Mouse (Mus musculus): ENCODE results near the gene Art3. TPM values are rescaled to one million over a fixed set of nuclear protein-coding genes. Genes with fewer than 3 reads are reported as not detected.

Gene Art3
- total and polyA plus RNA-seq, 2 experiments from 2014 or later: 4.1 to 10.2 TPM

DNA sequence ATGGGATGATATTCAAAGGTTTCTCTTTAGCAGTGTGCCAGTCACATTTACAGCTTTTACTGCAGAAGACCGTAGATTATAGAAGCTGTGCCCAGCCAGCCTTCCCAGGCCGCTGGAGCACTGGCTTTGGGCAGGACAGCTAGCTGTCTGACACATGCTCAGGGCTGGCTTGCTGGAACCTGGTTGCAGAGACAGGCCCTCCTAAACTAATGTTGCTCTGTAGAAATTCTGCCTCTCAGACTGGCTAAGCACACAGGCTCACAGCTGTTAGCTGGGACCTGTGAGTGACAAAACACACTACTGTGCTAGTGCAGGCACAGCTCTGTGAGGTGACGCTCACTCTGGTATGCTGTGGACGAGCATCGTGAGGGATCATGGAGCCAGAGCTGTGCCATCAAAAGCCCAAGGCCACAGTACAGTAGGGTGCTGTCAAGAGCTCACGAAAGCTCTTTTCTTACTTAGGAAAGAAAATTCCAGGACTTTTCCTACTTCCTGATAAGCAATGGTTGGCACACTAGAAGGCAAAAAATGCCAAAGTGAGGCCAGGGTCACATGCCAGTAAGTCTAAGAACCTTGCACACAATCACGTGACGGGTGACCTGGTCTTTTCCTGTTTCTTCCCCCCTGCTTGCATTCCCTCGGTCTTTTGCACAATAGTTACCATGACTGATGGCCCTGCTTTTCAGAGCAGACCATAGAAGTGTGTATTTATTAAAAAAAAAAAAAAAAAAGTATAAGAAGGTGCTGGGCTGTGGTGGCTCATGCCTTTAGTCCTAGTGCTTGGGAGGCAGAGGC, 77.9 kb downstream of the Art3 start:
- no peak overlapping the region for H3K4me3 ChIP-seq (ENCODE audit: low read length)
- H3K9me3 ChIP-seq (ENCODE audit: low read length): no peaks in the 10 kb centered on the region
- H3K4me2 ChIP-seq (ENCODE audit: low read depth, low read length): no peak overlapping the region
- DNase-seq (ENCODE audit: low spot score): no peak
- WGBS: 75% methylated on average over 9 of the region's 9 CpGs
- H3K27ac ChIP-seq: no peak overlapping the region
- H3K4me1 ChIP-seq (ENCODE audit: insufficient read depth, low read length): no peaks in the 10 kb centered on the region
- ATAC-seq: no peak
- peaks cover 7% of the 10 kb centered on the region; the same call in 1 of the 2 replicates for H3K36me3 ChIP-seq (ENCODE audit: insufficient read depth, low read length)
- no peaks in the 10 kb centered on the region for H3K27me3 ChIP-seq (ENCODE audit: insufficient read depth, low read length)
- no peak for TF ChIP-seq CTCF (IDR thresholded peaks at IDR 0.05; ENCODE audit: low read depth)
- no peak overlapping the region for H3K9ac ChIP-seq (replicated peaks; ENCODE audit: low read length)

- Histone ChIP-seq H3K27me3 (ENCODE audit: insufficient read depth, low read length) (no peaks in the 10 kb centered on the region), H3K27ac (no peak overlapping the region), H3K36me3 (ENCODE audit: insufficient read depth, low read length) (peaks cover 14% of the 10 kb centered on the region; the same call in 1 of the 2 replicates), H3K9ac (replicated peaks; ENCODE audit: low read length) (no peak overlapping the region), H3K4me1 (ENCODE audit: insufficient read depth, low read length) (no peaks in the 10 kb centered on the region), H3K9me3 (ENCODE audit: low read length) (no peaks in the 10 kb centered on the region), H3K4me2 (ENCODE audit: low read depth, low read length) (no peak overlapping the region), H3K4me3 (ENCODE audit: low read length) (no peak overlapping the region)
- no peak for TF ChIP-seq CTCF (IDR thresholded peaks at IDR 0.05; ENCODE audit: low read depth)
- no peak for ATAC-seq
- 83% methylated on average over 5 of the region's 5 CpGs for WGBS
- no peak for DNase-seq (ENCODE audit: low spot score)
Measured at GRCm38 (mm10) chr5:92410486-92410885, 78.9 kb downstream of the Art3 start.

DNA sequence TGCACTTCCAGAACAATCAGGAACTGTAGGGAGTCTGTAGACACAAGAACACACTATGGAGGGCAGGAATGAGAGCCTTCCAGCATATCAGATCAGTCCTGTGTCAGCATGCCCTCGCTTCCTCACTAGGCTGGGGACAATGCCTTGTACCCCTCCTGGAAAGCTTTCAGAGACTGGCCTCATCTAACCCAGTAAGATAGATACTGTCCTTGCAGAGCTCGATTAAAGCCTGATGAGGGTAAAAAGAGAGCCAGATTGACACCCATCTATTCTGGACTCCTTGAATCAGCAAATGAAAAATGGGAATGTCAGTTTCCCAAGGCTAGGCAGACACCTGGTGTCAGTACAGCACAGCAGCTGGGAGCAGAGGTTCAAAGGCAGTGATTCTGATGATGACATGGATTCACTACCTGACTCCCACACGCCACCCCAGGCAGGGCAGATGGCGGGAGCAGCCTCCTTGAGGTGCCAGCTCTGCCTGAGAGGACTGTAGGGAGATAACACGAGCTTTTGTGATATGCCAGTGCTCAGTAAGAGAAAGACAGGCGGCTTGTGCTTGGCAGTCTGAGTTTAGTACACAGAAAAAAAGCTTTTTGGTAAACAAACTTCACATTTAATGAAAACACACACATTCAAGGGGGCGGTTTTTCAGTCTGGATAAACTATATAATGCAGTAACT, 80.0 kb downstream of the Art3 start:
- Histone ChIP-seq H3K9ac (replicated peaks; ENCODE audit: low read length) (no peak overlapping the region), H3K27ac (no peak overlapping the region), H3K4me2 (ENCODE audit: low read depth, low read length) (no peak overlapping the region), H3K4me1 (ENCODE audit: insufficient read depth, low read length) (no peaks in the 10 kb centered on the region), H3K36me3 (ENCODE audit: insufficient read depth, low read length) (peaks cover 17% of the 10 kb centered on the region), H3K4me3 (ENCODE audit: low read length) (no peak overlapping the region), H3K9me3 (ENCODE audit: low read length) (no peaks in the 10 kb centered on the region), H3K27me3 (ENCODE audit: insufficient read depth, low read length) (no peaks in the 10 kb centered on the region)
- 63% methylated on average over 7 of the region's 7 CpGs for WGBS
- ATAC-seq (no peak), DNase-seq (ENCODE audit: low spot score) (no peak)
- TF ChIP-seq CTCF (IDR thresholded peaks at IDR 0.05; ENCODE audit: low read depth): no peak

GRCm38 (mm10) chr5:92413271-92413981, 81.8 kb downstream of the Art3 start:
- Histone ChIP-seq H3K9ac (replicated peaks; ENCODE audit: low read length) (no peak overlapping the region), H3K9me3 (ENCODE audit: low read length) (no peaks in the 10 kb centered on the region), H3K4me1 (ENCODE audit: insufficient read depth, low read length) (no peaks in the 10 kb centered on the region), H3K27me3 (ENCODE audit: insufficient read depth, low read length) (no peaks in the 10 kb centered on the region), H3K4me2 (ENCODE audit: low read depth, low read length) (no peak overlapping the region), H3K36me3 (ENCODE audit: insufficient read depth, low read length) (peaks cover 34% of the 10 kb centered on the region), H3K4me3 (ENCODE audit: low read length) (no peak overlapping the region), H3K27ac (no peak overlapping the region)
- no peak for TF ChIP-seq CTCF (IDR thresholded peaks at IDR 0.05; ENCODE audit: low read depth)
- DNase-seq (ENCODE audit: low spot score): no peak
- 89% methylated on average over 11 of the region's 11 CpGs for WGBS
- no peak for ATAC-seq

DNA sequence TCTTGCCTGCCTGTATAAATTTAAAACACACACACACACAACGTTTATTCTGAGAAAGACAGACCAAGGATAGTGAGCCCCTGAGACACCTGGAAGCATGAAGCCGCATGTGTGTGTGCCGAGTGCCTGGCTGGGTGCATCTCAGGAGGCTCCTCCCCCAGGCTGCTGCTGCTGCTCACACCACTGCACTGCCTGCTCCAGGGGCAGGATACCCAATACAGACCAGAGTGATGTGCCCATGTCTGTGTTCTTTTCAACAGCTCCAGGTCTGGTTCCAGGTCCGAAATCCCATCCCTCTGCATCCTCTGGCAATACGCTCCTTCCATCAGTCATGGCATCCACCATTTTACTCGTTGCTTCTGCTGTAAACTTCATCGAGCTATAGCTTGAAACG, 82.4 kb downstream of the Art3 start:
- Histone ChIP-seq H3K4me1 (ENCODE audit: insufficient read depth, low read length) (no peaks in the 10 kb centered on the region), H3K27me3 (ENCODE audit: insufficient read depth, low read length) (no peaks in the 10 kb centered on the region), H3K27ac (no peak overlapping the region), H3K36me3 (ENCODE audit: insufficient read depth, low read length) (peaks cover 37% of the 10 kb centered on the region), H3K9me3 (ENCODE audit: low read length) (no peaks in the 10 kb centered on the region), H3K9ac (replicated peaks; ENCODE audit: low read length) (no peak overlapping the region), H3K4me3 (ENCODE audit: low read length) (no peak overlapping the region), H3K4me2 (ENCODE audit: low read depth, low read length) (no peak overlapping the region)
- WGBS: 91% methylated on average over 8 of the region's 8 CpGs
- no peak for ATAC-seq
- DNase-seq (ENCODE audit: low spot score): no peak
- no peak for TF ChIP-seq CTCF (IDR thresholded peaks at IDR 0.05; ENCODE audit: low read depth)

DNA sequence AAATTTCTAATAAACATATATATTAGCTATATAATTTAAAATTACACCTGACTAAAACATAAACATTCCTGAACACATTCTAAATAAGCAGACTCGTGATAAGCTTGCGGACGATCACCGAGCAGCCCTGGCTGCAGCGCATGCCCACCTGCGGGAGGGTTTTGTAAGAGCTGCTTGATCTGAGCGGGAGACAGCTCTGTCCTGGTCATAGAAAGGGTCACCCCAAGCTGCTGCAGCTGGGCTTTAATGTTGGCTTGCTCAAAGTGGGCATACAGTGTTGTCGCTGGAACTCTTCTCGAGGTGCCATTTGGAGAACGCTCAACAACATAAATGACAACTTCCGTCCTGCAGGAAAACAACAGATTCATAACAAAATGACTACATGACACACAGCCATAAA, 92.5 kb downstream of the Art3 start:
- Histone ChIP-seq H3K27me3 (ENCODE audit: insufficient read depth, low read length) (no peaks in the 10 kb centered on the region), H3K4me1 (ENCODE audit: insufficient read depth, low read length) (no peaks in the 10 kb centered on the region), H3K36me3 (ENCODE audit: insufficient read depth, low read length) (peaks cover 60% of the 10 kb centered on the region), H3K9ac (replicated peaks; ENCODE audit: low read length) (no peak overlapping the region), H3K4me3 (ENCODE audit: low read length) (no peak overlapping the region), H3K27ac (no peak overlapping the region), H3K9me3 (ENCODE audit: low read length) (no peaks in the 10 kb centered on the region), H3K4me2 (ENCODE audit: low read depth, low read length) (no peak overlapping the region)
- no peak for DNase-seq (ENCODE audit: low spot score)
- no peak for TF ChIP-seq CTCF (IDR thresholded peaks at IDR 0.05; ENCODE audit: low read depth)
- 91% methylated on average over 11 of the region's 11 CpGs for WGBS
- no peak for ATAC-seq
